Mouse (Mus musculus): ENCODE results near the gene Gm10181. TPM values are rescaled to one million over a fixed set of nuclear protein-coding genes. Genes with fewer than 3 reads are reported as not detected.
"Not testable (repeated sequence)": the region's sequence is repeated elsewhere in the genome, so short reads cannot be mapped to it uniquely, and the experiment has no call there.

Gm10181 gene
- total RNA-seq (2014; fragmentation: Nextera tagmentation) = not detected in 2 replicates
- total RNA-seq (2017) = not detected in 2 replicates

- no peak for ATAC-seq (replicated peaks; ENCODE audit: low FRiP score, low TSS enrichment, poor library complexity, severe bottlenecking)
These were observed at the start of gene Gm10181 for GRCm38 (mm10) chr9:25089122-25089521. Gm10181 (plus strand) TSS chr9:25089422.

GRCm38 (mm10) chr9:25041665-25042064 lies 47.6 kb upstream of the Gm10181 start:
- peak; percentile 55 for ATAC-seq (replicated peaks; ENCODE audit: low FRiP score, low TSS enrichment, poor library complexity, severe bottlenecking)

GRCm38 (mm10) chr9:25042162-25043111 lies 46.8 kb upstream of the Gm10181 start:
- no peak for ATAC-seq (replicated peaks; ENCODE audit: low FRiP score, low TSS enrichment, poor library complexity, severe bottlenecking)

GRCm38 (mm10) chr9:25044325-25044724 lies 44.9 kb upstream of the Gm10181 start:
- no peak for ATAC-seq (replicated peaks; ENCODE audit: low FRiP score, low TSS enrichment, poor library complexity, severe bottlenecking)

GRCm38 (mm10) chr9:25048289-25048688 lies 40.9 kb upstream of the Gm10181 start:
- ATAC-seq (replicated peaks; ENCODE audit: low FRiP score, low TSS enrichment, poor library complexity, severe bottlenecking) = peak; percentile 47

- peak; percentile 59; the same call in 1 of the 2 replicates for ATAC-seq (replicated peaks; ENCODE audit: low FRiP score, low TSS enrichment, poor library complexity, severe bottlenecking)
These were observed 40.3 kb upstream of the Gm10181 start for GRCm38 (mm10) chr9:25048940-25049339.

GRCm38 (mm10) chr9:25051901-25052300 lies 37.3 kb upstream of the Gm10181 start:
- no peak for ATAC-seq (replicated peaks; ENCODE audit: low FRiP score, low TSS enrichment, poor library complexity, severe bottlenecking)

- no peak for ATAC-seq (replicated peaks; ENCODE audit: low FRiP score, low TSS enrichment, poor library complexity, severe bottlenecking)
These were observed 33.4 kb upstream of the Gm10181 start for GRCm38 (mm10) chr9:25055650-25056376.

- no peak for ATAC-seq (replicated peaks; ENCODE audit: low FRiP score, low TSS enrichment, poor library complexity, severe bottlenecking)
These were observed 30.5 kb upstream of the Gm10181 start for GRCm38 (mm10) chr9:25058726-25059125.

- ATAC-seq (replicated peaks; ENCODE audit: low FRiP score, low TSS enrichment, poor library complexity, severe bottlenecking) = no peak
These were observed 16.6 kb upstream of the Gm10181 start for GRCm38 (mm10) chr9:25072666-25073065.

GRCm38 (mm10) chr9:25075977-25076376 lies 13.2 kb upstream of the Gm10181 start:
- no peak for ATAC-seq (replicated peaks; ENCODE audit: low FRiP score, low TSS enrichment, poor library complexity, severe bottlenecking)

- ATAC-seq (replicated peaks; ENCODE audit: low FRiP score, low TSS enrichment, poor library complexity, severe bottlenecking) = no peak
These were observed 12.7 kb upstream of the Gm10181 start for GRCm38 (mm10) chr9:25076505-25076904.

- no peak for ATAC-seq (replicated peaks; ENCODE audit: low FRiP score, low TSS enrichment, poor library complexity, severe bottlenecking)
These were observed 1.6 kb downstream of the Gm10181 start for GRCm38 (mm10) chr9:25090853-25091252.

GRCm38 (mm10) chr9:25102881-25103280 lies 13.7 kb downstream of the Gm10181 start:
- ATAC-seq (replicated peaks; ENCODE audit: low FRiP score, low TSS enrichment, poor library complexity, severe bottlenecking) = no peak

- peak; percentile 96 for ATAC-seq (replicated peaks; ENCODE audit: low FRiP score, low TSS enrichment, poor library complexity, severe bottlenecking)
These were observed 15.4 kb downstream of the Gm10181 start for GRCm38 (mm10) chr9:25104638-25105037.

- not testable (repeated sequence) for ATAC-seq (replicated peaks; ENCODE audit: low FRiP score, low TSS enrichment, poor library complexity, severe bottlenecking)
These were observed 34.4 kb downstream of the Gm10181 start for GRCm38 (mm10) chr9:25123590-25123989.

- no peak for ATAC-seq (replicated peaks; ENCODE audit: low FRiP score, low TSS enrichment, poor library complexity, severe bottlenecking)
These were observed 34.8 kb downstream of the Gm10181 start for GRCm38 (mm10) chr9:25124048-25124447.

- 0 out of 2 replicates have a peak, but pooled peaks have one; percentile 41 for ATAC-seq (replicated peaks; ENCODE audit: low FRiP score, low TSS enrichment, poor library complexity, severe bottlenecking)
These were observed 43.0 kb downstream of the Gm10181 start for GRCm38 (mm10) chr9:25132253-25132652.

- ATAC-seq (replicated peaks; ENCODE audit: low FRiP score, low TSS enrichment, poor library complexity, severe bottlenecking) = peak; percentile 77
These were observed 43.7 kb downstream of the Gm10181 start for GRCm38 (mm10) chr9:25132920-25133319.

- ATAC-seq (replicated peaks; ENCODE audit: low FRiP score, low TSS enrichment, poor library complexity, severe bottlenecking) = no peak
These were observed 49.7 kb downstream of the Gm10181 start for GRCm38 (mm10) chr9:25138900-25139299.
